Mouse (Mus musculus): ENCODE measurements around the gene Ccdc142.

Gene Ccdc142

GRCm38 (mm10) chr6:83080210-83080609, 21.2 kb upstream of the Ccdc142 start:
- in situ Hi-C loops (cut with MboI; ENCODE audit: unreplicated experiment in 2 of 2): loop anchor here in 1 of 2 experiments (25.0 kb wide), 1 partner anchor 1118 kb away; the partner anchor contains the start of gene Mrpl19

- in situ Hi-C loops (cut with MboI; ENCODE audit: unreplicated experiment in 2 of 2): loop anchor here in 1 of 2 experiments (25.0 kb wide), 1 partner anchor 1121 kb away; the partner anchor contains the start of gene Mrpl19
These were observed 17.9 kb upstream of the Ccdc142 start for GRCm38 (mm10) chr6:83083497-83083896.

- in situ Hi-C loops (cut with MboI; ENCODE audit: unreplicated experiment in 2 of 2): loop anchor here in 1 of 2 experiments (25.0 kb wide), 1 partner anchor 1122 kb away; the partner anchor contains the start of gene Mrpl19
These were observed 16.9 kb upstream of the Ccdc142 start for GRCm38 (mm10) chr6:83084477-83084876.

- in situ Hi-C loops (cut with MboI; ENCODE audit: unreplicated experiment in 2 of 2): loop anchor here in 1 of 2 experiments (25.0 kb wide), 1 partner anchor 1124 kb away; the partner anchor contains the start of gene Mrpl19
These were observed 15.0 kb upstream of the Ccdc142 start, which contains the start of gene Lbx2 for GRCm38 (mm10) chr6:83086121-83087035. Gene Lbx2 (plus strand): TSS chr6:83086367.

GRCm38 (mm10) chr6:83087205-83087925, 14.0 kb upstream of the Ccdc142 start:
- in situ Hi-C loops (cut with MboI; ENCODE audit: unreplicated experiment in 2 of 2): loop anchor here in 1 of 2 experiments (25.0 kb wide), 1 partner anchor 1125 kb away; the partner anchor contains the start of gene Mrpl19

GRCm38 (mm10) chr6:83087926-83088260, 13.5 kb upstream of the Ccdc142 start:
- in situ Hi-C loops (cut with MboI; ENCODE audit: unreplicated experiment in 2 of 2): loop anchor here in 1 of 2 experiments (25.0 kb wide), 1 partner anchor 1126 kb away; the partner anchor contains the start of gene Mrpl19

- in situ Hi-C loops (cut with MboI; ENCODE audit: unreplicated experiment in 2 of 2): loop anchor here in 1 of 2 experiments (25.0 kb wide), 1 partner anchor 1130 kb away; the partner anchor contains the start of gene Mrpl19
These were observed 8.8 kb upstream of the Ccdc142 start for GRCm38 (mm10) chr6:83092416-83093127.

GRCm38 (mm10) chr6:83095968-83096367, 5.4 kb upstream of the Ccdc142 start:
- in situ Hi-C loops (cut with MboI; ENCODE audit: unreplicated experiment in 2 of 2): loop anchor here in 1 of 2 experiments (5.0 to 25.0 kb wide), 2 partner anchors 184 to 1134 kb away; partner anchors contain the start of gene Mrpl19

GRCm38 (mm10) chr6:83098411-83098810, 3.0 kb upstream of the Ccdc142 start:
- in situ Hi-C loops (cut with MboI; ENCODE audit: unreplicated experiment in 2 of 2): loop anchor here in 1 of 2 experiments (5.0 to 25.0 kb wide), 2 partner anchors 186 to 1136 kb away; partner anchors contain the start of gene Mrpl19

- in situ Hi-C loops (cut with MboI; ENCODE audit: unreplicated experiment in 2 of 2): loop anchor here (5.0 to 10.0 kb wide), 6 partner anchors 53 to 403 kb away; partner anchors contain the start of genes 1700003E16Rik (in 1 of the 2), Dguok (in 1 of the 2), Mob1a (in 1 of the 2) and Mthfd2 (in 1 of the 2)
These were observed 521 bp downstream of the Ccdc142 start for GRCm38 (mm10) chr6:83101688-83102556.

- in situ Hi-C loops (cut with MboI; ENCODE audit: unreplicated experiment in 2 of 2): loop anchor here (5.0 to 10.0 kb wide), 6 partner anchors 52 to 402 kb away; partner anchors contain the start of genes 1700003E16Rik (in 1 of the 2), Dguok (in 1 of the 2), Mob1a (in 1 of the 2) and Mthfd2 (in 1 of the 2)
These were observed 1.8 kb downstream of the Ccdc142 start for GRCm38 (mm10) chr6:83103130-83103650.

GRCm38 (mm10) chr6:83104158-83104557, 2.8 kb downstream of the Ccdc142 start:
- in situ Hi-C loops (cut with MboI; ENCODE audit: unreplicated experiment in 2 of 2): loop anchor here (5.0 to 10.0 kb wide), 6 partner anchors 51 to 401 kb away; partner anchors contain the start of genes 1700003E16Rik (in 1 of the 2), Dguok (in 1 of the 2), Mob1a (in 1 of the 2) and Mthfd2 (in 1 of the 2)

- in situ Hi-C loops (cut with MboI; ENCODE audit: unreplicated experiment in 2 of 2): loop anchor here (5.0 to 10.0 kb wide), 6 partner anchors 47 to 397 kb away; partner anchors contain the start of genes 1700003E16Rik (in 1 of the 2), Dguok (in 1 of the 2), Mob1a (in 1 of the 2) and Mthfd2 (in 1 of the 2)
These were observed 6.4 kb downstream of the Ccdc142 start for GRCm38 (mm10) chr6:83107566-83108400.

GRCm38 (mm10) chr6:83108762-83109668, 7.6 kb downstream of the Ccdc142 start, which contains the start of gene Mrpl53:
Gene Mrpl53 (plus strand): TSS chr6:83109040.
- in situ Hi-C loops (cut with MboI; ENCODE audit: unreplicated experiment in 2 of 2): loop anchor here (5.0 to 10.0 kb wide), 6 partner anchors 46 to 396 kb away; partner anchors contain the start of genes 1700003E16Rik (in 1 of the 2), Dguok (in 1 of the 2), Mob1a (in 1 of the 2) and Mthfd2 (in 1 of the 2)

- in situ Hi-C loops (cut with MboI; ENCODE audit: unreplicated experiment in 2 of 2): no loop called here
These were observed 10.2 kb downstream of the Ccdc142 start for GRCm38 (mm10) chr6:83111510-83112136.

Data from v-Abl transformed pro-B cells (cell line).